Mouse (Mus musculus): ENCODE data around the gene Glrx2. TPM values are rescaled to one million over a fixed set of nuclear protein-coding genes. Genes with fewer than 3 reads are reported as not detected.

Gene Glrx2
- polyA plus RNA-seq, 1 experiment from 2014 or later = 81.3 TPM

DNA sequence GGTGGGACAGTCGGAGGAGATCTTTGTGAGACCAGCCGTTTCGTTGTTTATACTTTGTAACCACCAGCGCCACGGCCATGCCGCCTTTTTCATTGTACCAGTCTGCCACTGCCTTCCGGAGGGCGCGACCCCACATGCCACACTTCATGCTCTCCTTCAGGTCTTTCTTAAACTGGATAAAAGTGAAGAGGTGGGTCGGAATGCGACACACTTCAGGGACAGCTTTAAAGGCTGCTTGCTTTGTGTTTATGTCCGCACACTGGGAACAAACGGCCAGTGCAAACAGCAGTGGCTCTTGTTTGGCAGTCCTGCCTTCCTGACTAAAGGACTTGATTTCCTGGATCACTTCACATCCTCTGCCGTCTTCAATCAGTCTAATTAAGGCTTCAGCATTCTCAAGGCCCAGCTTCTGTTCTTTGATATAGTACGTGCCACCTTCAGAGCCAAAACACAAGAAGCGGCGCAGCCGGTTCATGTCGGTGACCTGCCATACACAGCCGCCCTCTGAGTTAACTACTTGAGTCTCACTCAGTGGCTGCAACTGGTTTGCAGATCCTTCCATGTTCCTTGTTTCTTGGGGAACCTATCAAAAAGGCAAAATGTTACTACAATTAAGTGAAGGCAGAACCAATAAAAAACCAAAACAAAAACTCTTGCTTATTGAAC lies 54.4 kb downstream of the Glrx2 start:
- H3K4me2 ChIP-seq (ENCODE audit: low read depth, low read length) = no peak overlapping the region
- no peak overlapping the region for H3K4me3 ChIP-seq (ENCODE audit: low read length)
- WGBS = 58% methylated on average over 20 of the region's 20 CpGs
- H3K36me3 ChIP-seq (ENCODE audit: control insufficient read depth, insufficient read depth, low read length) = no peaks in the 10 kb centered on the region
- no peaks in the 10 kb centered on the region for H3K4me1 ChIP-seq (ENCODE audit: control insufficient read depth, insufficient read depth, low read length)
- ATAC-seq = no peak
- H3K9ac ChIP-seq (ENCODE audit: low read depth, low read length) = no peak overlapping the region
- no peak overlapping the region for H3K27ac ChIP-seq (ENCODE audit: low read length)
- H3K9me3 ChIP-seq (ENCODE audit: control insufficient read depth, low read length) = no peaks in the 10 kb centered on the region
- H3K27me3 ChIP-seq (replicated peaks; ENCODE audit: control insufficient read depth, insufficient read depth, low read length) = no peaks in the 10 kb centered on the region

DNA sequence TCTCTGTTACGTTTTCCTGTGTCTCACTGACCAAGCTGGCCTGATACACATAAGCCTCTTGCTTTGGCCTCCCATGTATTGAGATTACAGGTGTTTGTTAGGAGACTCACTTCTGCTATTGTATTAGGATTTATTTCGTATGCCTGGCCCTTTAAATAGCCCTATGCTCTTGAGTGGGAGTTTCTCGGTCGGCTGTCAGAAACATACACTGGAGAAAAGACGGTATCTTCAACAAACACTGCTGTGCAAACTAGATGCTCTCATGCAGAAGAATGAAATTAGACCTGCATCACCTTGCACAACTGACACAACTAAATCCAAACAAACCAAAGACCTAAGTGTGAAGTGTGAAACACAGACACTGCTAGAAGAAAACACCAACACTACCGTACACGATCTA lies 56.9 kb downstream of the Glrx2 start:
- WGBS = 71% methylated on average over 7 of the region's 7 CpGs
- no peak for ATAC-seq
- H3K4me2 ChIP-seq (ENCODE audit: low read depth, low read length) = no peak overlapping the region
- H3K9ac ChIP-seq (ENCODE audit: low read depth, low read length) = no peak overlapping the region
- H3K4me3 ChIP-seq (ENCODE audit: low read length) = no peak overlapping the region
- no peak overlapping the region for H3K27ac ChIP-seq (ENCODE audit: low read length)
- no peaks in the 10 kb centered on the region for H3K4me1 ChIP-seq (ENCODE audit: control insufficient read depth, insufficient read depth, low read length)
- H3K36me3 ChIP-seq (ENCODE audit: control insufficient read depth, insufficient read depth, low read length) = no peaks in the 10 kb centered on the region
- no peaks in the 10 kb centered on the region for H3K27me3 ChIP-seq (replicated peaks; ENCODE audit: control insufficient read depth, insufficient read depth, low read length)
- no peaks in the 10 kb centered on the region for H3K9me3 ChIP-seq (ENCODE audit: control insufficient read depth, low read length)

DNA sequence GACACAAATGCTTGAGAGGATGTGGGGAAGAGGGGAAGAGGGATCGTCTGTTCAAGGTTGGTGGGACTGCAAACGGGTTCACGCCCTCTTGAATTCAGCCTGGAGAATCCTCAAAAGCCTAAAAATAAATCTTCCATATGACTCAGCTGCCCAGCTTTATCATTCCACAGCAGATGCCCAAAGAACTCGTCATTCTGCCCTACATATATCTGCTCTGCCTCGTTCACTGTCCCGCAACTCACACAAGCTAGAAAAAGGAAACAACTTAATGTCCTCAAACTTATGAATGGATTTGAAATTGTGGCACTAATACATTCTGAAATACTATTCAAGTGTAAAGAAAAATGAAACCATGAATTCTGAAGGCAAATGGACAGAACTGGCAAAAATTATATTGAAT lies 57.8 kb downstream of the Glrx2 start:
- no peak for ATAC-seq
- Histone ChIP-seq H3K27me3 (replicated peaks; ENCODE audit: control insufficient read depth, insufficient read depth, low read length) (no peaks in the 10 kb centered on the region), H3K9ac (ENCODE audit: low read depth, low read length) (no peak overlapping the region), H3K4me3 (ENCODE audit: low read length) (no peak overlapping the region), H3K4me1 (ENCODE audit: control insufficient read depth, insufficient read depth, low read length) (peaks cover 5% of the 10 kb centered on the region), H3K27ac (ENCODE audit: low read length) (no peak overlapping the region), H3K9me3 (ENCODE audit: control insufficient read depth, low read length) (no peaks in the 10 kb centered on the region), H3K4me2 (ENCODE audit: low read depth, low read length) (no peak overlapping the region), H3K36me3 (ENCODE audit: control insufficient read depth, insufficient read depth, low read length) (no peaks in the 10 kb centered on the region)
- WGBS = 72% methylated on average over 6 of the region's 6 CpGs

DNA sequence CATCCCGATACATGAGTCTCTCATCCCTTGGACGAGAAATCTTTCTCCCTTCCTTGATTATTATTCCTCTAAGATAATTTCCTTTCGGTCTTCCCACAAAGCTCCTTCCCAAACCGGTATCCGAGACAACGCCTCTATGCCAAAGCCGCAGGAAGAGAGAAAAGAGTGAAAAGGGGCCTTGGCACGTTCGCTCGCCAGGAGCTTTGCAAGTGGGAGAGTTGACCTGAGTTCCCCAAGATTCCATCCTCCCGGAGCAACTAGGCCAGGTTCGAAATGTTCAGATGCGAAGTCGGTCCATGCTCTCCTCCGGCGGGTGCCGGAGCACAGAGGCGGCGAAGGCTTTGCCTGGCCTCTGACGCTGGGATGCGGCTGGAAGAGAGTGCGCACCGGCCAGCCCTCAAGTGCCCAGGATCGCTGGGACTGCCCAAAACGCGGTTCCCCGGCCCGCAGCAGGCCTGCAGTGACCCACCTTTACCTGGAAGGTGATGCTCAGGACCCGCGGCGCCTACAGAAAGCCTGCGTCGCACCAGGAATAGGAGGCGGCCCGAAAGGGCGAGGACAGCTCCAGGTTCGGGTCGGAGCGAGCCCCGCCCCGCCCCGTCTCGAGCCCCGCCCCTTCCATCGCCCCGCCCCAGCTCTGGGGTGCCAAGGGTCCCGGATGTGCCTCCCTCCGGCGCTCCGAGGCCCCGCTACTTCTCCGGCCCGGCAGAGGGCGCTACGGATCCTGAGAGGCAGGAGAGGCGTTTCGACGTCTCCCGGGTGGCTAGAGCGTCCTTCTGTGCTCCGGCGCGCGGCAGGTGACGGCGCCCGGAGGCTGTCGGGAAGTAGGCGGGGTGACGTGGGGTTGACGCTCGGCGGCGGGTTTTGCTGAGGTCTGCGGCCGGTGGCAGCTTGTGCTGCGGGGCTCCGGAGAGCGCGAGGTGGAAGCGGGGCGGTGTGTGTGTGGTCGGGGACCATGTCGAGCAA lies 60.6 kb downstream of the Glrx2 start, which contains the start of the genes Trove2 and Uchl5:
Gene Trove2, minus strand, starts transcription at position 623 of the 966 bp plus-strand sequence.
Gene Uchl5, plus strand, starts transcription at position 827 of the 966 bp plus-strand sequence.
- peak; percentile 98 for ATAC-seq
- H3K9ac ChIP-seq (ENCODE audit: low read depth, low read length) = peak within 1 kb of the TSS; percentile 91
- under 1% methylated on average over 76 of the region's 84 CpGs for WGBS

DNA sequence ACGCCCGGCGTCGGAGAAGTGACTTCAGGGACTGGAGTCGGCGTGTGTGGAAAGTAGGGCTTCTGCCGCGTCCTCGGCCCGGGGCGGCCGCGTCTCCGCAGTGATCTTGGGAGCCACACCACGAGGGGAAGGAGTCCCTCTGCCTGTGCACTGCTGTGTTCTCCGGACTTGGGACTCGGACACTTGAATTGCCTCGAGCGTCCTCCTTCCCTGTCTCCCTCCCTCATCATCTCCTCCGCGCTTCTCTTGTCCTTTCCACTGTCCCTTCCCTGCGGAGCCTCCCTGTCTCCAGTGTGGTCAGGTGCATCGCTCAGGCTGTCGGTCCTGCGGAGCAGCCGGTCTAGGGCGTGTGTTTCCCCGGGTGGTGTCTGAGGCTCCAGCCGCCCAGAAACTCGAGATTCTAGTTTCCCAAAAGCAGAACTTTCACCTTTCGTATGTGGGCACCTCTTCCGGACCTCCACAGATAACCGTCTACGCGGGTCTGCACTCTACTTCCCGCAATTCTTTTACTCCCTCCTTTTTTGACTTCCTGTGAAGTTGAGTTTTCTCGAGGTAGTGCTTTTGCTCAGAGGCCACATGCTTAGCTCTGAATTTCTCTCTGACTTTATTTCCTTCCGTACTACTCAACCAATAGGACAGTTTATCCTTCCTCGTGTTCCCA lies 61.5 kb downstream of the Glrx2 start:
- ATAC-seq = peak; percentile 63
- peak overlapping the region; percentile 91 for H3K9ac ChIP-seq (ENCODE audit: low read depth, low read length)
- H3K36me3 ChIP-seq (ENCODE audit: control insufficient read depth, insufficient read depth, low read length) = no peaks in the 10 kb centered on the region
- peak overlapping the region; percentile 85 for H3K4me3 ChIP-seq (ENCODE audit: low read length)
- H3K4me2 ChIP-seq (ENCODE audit: low read depth, low read length) = peak overlapping the region; percentile 68
- peaks cover 8% of the 10 kb centered on the region for H3K4me1 ChIP-seq (ENCODE audit: control insufficient read depth, insufficient read depth, low read length)
- H3K9me3 ChIP-seq (ENCODE audit: control insufficient read depth, low read length) = no peaks in the 10 kb centered on the region
- H3K27me3 ChIP-seq (replicated peaks; ENCODE audit: control insufficient read depth, insufficient read depth, low read length) = no peaks in the 10 kb centered on the region
- H3K27ac ChIP-seq (ENCODE audit: low read length) = peak overlapping the region; percentile 66
- whole genome bisulfite sequencing = under 1% methylated on average over 39 of the region's 39 CpGs

More for the DNA sequence above, 60.6 kb downstream of the Glrx2 start, which contains the start of the genes Trove2 and Uchl5:
- H3K27me3 ChIP-seq (replicated peaks; ENCODE audit: control insufficient read depth, insufficient read depth, low read length) = no peaks in the 10 kb centered on the region
- peak within 1 kb of the TSS; percentile 66 for H3K27ac ChIP-seq (ENCODE audit: low read length)
- peaks cover 8% of the 10 kb centered on the region for H3K4me1 ChIP-seq (ENCODE audit: control insufficient read depth, insufficient read depth, low read length)
- H3K4me3 ChIP-seq (ENCODE audit: low read length) = peak within 1 kb of the TSS; percentile 85
- H3K36me3 ChIP-seq (ENCODE audit: control insufficient read depth, insufficient read depth, low read length) = no peaks in the 10 kb centered on the region
- no peaks in the 10 kb centered on the region for H3K9me3 ChIP-seq (ENCODE audit: control insufficient read depth, low read length)
- H3K4me2 ChIP-seq (ENCODE audit: low read depth, low read length) = peak within 1 kb of the TSS; percentile 92

DNA sequence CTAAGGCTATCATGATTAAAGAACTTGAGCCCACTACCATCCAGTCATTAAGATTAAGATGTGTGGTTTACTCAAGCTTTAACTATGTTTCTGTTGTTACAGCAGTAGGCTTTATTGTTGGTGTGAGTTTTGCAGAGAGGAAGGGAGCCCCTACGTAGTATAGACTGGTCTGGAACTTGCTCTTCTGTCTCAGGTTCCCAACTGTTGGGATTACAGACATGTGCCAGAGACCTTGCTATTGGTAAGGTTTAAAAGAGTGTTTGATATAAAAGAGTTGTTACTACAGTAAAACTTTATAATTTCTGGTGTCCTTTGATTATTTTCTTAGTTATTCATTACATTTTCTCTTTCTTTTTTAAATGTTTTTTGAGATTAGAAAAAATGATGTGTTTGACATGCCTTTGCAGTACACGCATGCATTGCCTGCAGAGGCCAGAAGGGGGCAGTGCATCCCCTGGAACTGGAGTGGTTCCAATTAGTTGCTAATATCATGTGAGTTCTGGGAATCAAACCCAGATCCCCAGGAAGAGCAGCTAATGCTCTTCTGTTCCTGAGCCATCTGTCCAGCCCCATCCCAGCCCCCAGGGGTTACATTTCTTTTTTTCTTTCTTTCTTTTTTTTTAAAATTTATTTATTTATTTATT lies 72.6 kb downstream of the Glrx2 start:
- H3K4me2 ChIP-seq (ENCODE audit: low read depth, low read length) = no peak overlapping the region
- H3K4me3 ChIP-seq (ENCODE audit: low read length) = no peak overlapping the region

More for the DNA sequence above, 72.6 kb downstream of the Glrx2 start:
- no peaks in the 10 kb centered on the region for H3K36me3 ChIP-seq (ENCODE audit: control insufficient read depth, insufficient read depth, low read length)
- H3K9ac ChIP-seq (ENCODE audit: low read depth, low read length) = no peak overlapping the region
- WGBS = 84% methylated on average over 2 of the region's 2 CpGs
- no peaks in the 10 kb centered on the region for H3K27me3 ChIP-seq (replicated peaks; ENCODE audit: control insufficient read depth, insufficient read depth, low read length)
- no peaks in the 10 kb centered on the region for H3K4me1 ChIP-seq (ENCODE audit: control insufficient read depth, insufficient read depth, low read length)
- H3K9me3 ChIP-seq (ENCODE audit: control insufficient read depth, low read length) = no peaks in the 10 kb centered on the region
- no peak for ATAC-seq
- no peak overlapping the region for H3K27ac ChIP-seq (ENCODE audit: low read length)

Other genes with a start within 250 kb of the Glrx2 start
- gene B3galt2, start 75.7 kb upstream of the Glrx2 start, polyA plus RNA-seq (2015; fragmentation: Nextera tagmentation; extraction: Ambion mirVana) = 0.12 and 0.15 TPM in 2 replicates
- 7.5 and 8.6 TPM in 2 replicates for gene Cdc73, start 13.4 kb upstream of the Glrx2 start, polyA plus RNA-seq (2015; fragmentation: Nextera tagmentation; extraction: Ambion mirVana)
- gene Trove2, start 60.7 kb downstream of the Glrx2 start, polyA plus RNA-seq (2015; fragmentation: Nextera tagmentation; extraction: Ambion mirVana) = 7.8 and 8.3 TPM in 2 replicates
- 99.8 and 101 TPM in 2 replicates for gene Uchl5, start 60.9 kb downstream of the Glrx2 start, polyA plus RNA-seq (2015; fragmentation: Nextera tagmentation; extraction: Ambion mirVana)

All from intestine, embryonic 16.5 days (tissue).